Mouse (Mus musculus): ENCODE data around the gene Tmprss6.

Tmprss6 gene

DNA sequence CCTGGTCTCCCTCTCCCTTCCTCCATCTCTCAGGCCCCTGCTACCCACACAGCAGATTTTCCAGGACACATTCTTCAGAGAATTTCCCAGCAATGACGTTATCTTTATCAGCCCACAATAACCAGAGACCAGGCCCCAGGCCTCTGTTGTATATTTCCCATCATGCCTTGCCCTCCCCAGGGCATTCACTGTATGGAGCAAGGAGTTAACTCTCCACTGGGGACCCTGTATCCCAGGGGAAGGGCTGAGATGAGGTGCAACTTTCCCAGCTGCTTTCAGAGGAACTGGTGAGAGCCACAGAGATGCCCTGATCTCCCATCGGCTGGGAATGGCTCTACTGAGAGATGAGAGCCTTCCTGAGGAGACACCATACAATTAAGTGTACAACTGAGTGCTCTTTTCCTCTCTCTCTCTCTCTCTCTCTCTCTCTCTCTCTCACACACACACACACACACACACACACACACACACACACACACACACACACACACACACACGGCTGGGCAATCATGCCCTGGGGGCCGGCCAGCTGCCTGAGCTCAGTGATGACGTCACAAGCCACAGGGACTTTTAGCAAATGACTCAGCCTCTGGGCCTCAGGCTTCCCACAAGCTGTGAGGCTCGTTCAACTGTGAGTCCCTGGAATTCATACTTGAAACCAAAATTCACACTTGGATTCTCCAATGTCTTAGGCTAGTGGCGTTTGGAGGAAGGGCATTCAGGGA is 18.6 kb downstream of the Tmprss6 start:
- in situ Hi-C loops (cut with MboI; ENCODE audit: unreplicated experiment in 2 of 2), result loop anchor here (5.0 to 25.0 kb wide), 5 partner anchors 82 to 295 kb away; partner anchors contain the start of gene C1qtnf6 (in 2 of the 2)

DNA sequence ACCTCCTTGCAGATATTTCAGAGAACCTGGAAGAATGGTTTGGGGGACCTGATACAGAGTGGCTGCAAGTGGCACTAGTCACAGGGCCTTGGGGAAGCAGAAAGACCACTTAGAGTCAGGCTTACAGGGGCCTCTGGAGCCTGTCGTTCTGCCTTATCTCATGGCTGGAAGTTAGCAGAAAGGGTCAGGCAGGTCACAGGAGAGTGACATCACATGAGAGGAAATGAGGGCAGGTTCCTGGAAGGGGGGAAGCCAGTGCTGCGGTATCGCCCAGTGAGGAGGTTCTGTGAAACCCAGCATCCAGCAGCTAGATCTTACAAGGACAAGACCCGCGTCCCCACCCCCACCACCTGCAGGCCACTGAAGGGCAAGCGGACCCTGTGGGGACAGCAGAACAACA is 19.3 kb downstream of the Tmprss6 start:
- in situ Hi-C loops (cut with MboI; ENCODE audit: unreplicated experiment in 2 of 2), result loop anchor here (5.0 to 25.0 kb wide), 5 partner anchors 83 to 296 kb away; partner anchors contain the start of gene C1qtnf6 (in 2 of the 2)

DNA sequence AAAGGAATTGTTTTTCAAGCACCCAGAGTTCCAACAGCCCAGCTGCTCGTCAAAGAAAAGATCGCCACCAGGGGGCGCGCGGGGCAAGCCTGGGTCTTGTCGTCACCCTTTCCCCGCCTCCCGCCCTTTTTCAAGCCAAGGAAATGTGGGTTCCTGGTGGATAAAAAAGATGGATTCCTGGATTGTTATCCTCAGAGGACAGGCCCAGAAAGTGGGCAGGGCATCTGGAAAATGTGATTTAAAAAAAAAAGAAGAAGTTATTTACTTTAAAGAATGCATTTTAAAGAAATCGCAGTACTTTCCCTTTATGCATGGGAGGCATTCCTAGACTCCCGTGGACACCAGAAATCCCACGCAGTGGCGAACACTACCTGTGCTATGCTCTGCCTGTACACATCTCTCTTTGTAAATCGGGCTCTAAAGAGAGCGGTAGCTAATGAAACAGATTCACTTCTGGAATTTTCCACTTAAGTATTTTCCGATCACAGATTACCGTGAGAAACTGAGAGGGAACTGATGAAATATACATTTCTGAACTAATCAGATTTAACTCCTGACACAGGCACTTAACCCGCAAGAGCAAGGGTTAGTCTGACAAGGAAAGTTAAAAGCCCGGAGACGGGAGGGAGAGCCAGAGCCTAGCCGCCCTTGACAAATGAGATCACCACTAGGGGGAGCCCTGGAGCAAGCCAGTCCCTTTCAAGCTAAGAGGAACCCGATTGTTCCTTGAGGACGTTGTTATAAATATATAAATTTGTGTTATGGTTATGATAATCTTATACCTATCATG is 20.5 kb downstream of the Tmprss6 start:
- in situ Hi-C loops (cut with MboI; ENCODE audit: unreplicated experiment in 2 of 2), result loop anchor here (5.0 to 25.0 kb wide), 5 partner anchors 84 to 297 kb away; partner anchors contain the start of gene C1qtnf6 (in 2 of the 2)

DNA sequence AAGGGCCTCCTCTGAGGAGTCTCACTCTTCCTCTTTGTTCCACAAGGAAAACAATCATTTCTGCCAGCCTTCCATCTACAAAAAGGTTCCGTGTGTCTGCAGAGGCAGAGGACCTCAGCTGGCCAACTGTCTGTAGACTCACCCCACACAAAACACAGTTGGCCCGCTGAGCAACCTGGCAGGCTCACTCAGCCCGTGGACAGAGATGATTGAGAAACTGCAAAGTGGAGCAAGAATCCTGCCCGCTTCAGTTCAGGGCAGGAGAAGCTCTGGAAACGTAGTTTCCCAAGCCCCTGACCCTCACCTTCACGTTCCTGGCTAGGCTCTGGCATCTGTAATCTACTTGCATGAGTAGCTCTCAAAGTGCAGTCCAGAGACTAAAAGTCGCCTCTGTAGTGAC is 21.3 kb downstream of the Tmprss6 start:
- in situ Hi-C loops (cut with MboI; ENCODE audit: unreplicated experiment in 2 of 2), result loop anchor here (5.0 to 25.0 kb wide), 5 partner anchors 85 to 298 kb away; partner anchors contain the start of gene C1qtnf6 (in 2 of the 2)

DNA sequence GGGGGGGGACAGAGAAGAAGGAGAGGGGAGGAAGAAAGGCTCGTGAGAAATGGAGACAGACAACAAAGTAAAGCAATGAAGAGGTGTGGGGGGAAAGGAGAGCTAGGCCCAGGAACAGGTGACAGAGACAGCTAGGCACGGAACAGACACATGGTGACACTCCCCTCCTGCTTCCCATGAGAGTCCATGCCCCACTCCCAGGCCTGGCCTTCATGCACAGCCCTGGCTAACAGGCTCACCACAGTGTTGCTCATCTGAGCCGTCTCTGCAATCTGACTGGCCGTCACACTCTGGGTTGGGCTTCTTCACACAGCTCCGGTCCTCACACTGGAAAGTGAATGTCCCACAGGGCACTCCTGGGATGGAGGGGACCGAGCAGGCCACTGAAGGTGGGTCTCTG is 24.6 kb downstream of the Tmprss6 start:
- in situ Hi-C loops (cut with MboI; ENCODE audit: unreplicated experiment in 2 of 2), result loop anchor here (10.0 to 25.0 kb wide), 2 partner anchors 293 to 301 kb away; no protein-coding TSS in a partner anchor

DNA sequence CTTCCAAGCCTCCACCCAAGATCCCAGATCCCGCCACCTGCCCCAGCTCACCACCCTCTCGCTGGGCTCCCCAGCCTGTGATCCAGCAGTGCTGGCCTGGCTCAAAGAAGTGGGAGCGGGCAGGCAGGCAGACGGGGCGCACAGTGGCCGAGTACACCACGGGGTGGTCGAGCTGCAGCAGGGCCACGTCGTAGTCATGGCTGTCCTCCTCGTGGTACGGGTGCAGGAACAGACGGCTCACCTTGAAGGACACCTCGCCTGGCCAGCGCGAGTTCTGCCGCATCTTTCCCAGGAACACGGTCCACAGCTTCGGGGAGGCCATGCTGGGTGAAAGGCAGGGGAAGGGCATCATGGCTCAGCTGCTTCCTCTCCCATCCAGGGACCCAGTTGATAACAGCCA is 26.2 kb downstream of the Tmprss6 start:
- in situ Hi-C loops (cut with MboI; ENCODE audit: unreplicated experiment in 2 of 2), result loop anchor here (10.0 to 25.0 kb wide), 2 partner anchors 295 to 303 kb away; no protein-coding TSS in a partner anchor

DNA sequence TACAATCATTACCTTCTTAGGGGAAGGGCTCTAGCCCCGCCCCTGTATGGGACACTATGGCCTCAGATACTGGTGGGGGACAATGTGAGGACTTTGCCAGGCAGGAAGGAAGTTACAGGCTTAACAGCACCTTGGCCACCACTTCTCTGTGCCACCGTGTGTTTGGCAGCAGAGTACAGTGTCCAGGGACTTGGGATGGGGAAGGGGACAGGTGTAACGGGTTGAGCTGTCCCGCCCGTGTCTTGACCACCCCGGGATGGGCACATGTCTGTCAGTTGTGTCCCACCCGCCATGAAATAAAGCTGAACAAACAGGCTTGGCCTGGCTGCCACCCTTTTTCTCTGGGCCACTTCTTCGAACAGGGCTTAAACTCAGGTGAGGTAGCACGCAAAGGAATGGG is 29.5 kb downstream of the Tmprss6 start:
- in situ Hi-C loops (cut with MboI; ENCODE audit: unreplicated experiment in 2 of 2), result loop anchor here (10.0 to 25.0 kb wide), 2 partner anchors 254 to 298 kb away; no protein-coding TSS in a partner anchor

DNA sequence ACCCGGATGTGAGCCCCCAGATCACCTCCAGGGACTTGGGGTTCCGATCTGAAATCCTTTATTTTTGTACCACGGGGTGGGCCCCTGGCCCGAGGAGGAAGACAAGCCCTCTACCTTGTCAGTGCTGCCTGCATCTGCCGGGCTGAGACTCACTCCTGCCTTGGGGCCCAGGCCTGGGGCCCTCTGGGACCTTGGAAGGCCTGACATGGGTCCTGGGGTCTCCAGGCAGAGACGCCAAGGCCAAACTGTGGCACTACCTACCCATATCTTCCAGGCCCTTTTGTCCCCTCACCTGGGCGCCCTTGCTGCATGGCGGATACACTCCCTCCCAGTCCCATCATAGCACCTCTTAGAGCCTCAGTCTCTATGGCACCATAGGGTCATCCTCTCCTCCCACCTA is 29.9 kb downstream of the Tmprss6 start:
- in situ Hi-C loops (cut with MboI; ENCODE audit: unreplicated experiment in 2 of 2), result loop anchor here (10.0 to 25.0 kb wide), 2 partner anchors 254 to 299 kb away; no protein-coding TSS in a partner anchor

DNA sequence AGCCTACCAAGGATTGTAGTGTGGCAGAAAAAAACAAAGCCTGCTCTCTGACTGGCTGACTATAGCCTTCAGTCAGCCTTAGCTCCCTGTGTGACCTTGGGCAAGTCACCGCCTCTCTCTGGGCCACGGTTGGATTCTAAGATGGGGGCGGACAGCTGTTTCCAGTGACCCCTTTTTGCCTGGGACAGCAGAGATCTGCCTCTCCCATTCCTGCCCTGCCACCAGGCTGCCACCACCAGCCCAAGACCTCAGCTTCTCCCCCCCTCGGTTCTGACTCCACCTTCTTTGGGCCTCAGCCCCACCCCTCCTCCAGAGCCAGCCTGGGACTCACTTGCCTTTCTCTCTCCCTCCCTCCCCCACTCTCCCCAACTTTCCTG is 30.4 kb downstream of the Tmprss6 start:
- in situ Hi-C loops (cut with MboI; ENCODE audit: unreplicated experiment in 2 of 2), result loop anchor here (10.0 to 25.0 kb wide), 2 partner anchors 253 to 299 kb away; no protein-coding TSS in a partner anchor

DNA sequence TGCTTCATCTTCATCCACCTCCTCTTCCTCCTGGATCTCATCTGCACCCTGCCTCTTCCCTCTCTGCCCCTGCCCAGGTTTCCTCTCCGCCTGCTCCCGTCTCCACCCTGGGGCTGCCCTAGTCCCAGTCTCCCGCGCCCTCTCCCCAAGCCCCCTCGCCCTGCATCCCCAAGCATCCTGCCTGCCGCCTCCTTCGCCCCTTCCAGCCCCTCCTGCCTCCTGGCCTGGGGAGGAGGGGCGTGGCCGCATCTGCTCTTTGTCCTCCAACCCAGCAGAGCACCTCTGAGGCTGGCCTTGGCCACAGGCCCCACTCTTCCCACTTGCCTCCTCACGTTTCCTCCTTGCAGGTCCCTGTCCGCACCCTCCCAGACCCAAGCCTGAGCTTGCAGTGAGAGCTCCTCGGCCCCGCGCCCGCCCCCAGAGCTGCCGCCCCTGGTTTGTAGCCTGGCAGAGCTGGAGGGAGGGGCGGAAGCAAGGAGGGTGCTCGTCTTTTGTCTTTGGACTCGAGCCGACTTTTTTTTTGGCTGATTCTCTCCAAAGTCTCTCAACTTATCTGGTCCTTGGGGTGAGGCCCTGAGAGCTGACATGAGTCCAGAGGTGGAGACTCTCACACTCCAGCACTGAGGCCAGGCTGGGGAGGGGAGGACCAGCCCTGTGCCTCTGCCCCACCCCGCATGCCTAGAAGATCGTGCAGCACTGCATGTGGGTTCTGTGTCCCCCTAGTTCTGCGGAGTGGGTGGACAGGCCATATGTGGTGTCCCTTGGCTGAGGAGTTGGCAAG is 31.0 kb downstream of the Tmprss6 start:
- in situ Hi-C loops (cut with MboI; ENCODE audit: unreplicated experiment in 2 of 2), result loop anchor here (10.0 to 25.0 kb wide), 2 partner anchors 253 to 300 kb away; no protein-coding TSS in a partner anchor

DNA sequence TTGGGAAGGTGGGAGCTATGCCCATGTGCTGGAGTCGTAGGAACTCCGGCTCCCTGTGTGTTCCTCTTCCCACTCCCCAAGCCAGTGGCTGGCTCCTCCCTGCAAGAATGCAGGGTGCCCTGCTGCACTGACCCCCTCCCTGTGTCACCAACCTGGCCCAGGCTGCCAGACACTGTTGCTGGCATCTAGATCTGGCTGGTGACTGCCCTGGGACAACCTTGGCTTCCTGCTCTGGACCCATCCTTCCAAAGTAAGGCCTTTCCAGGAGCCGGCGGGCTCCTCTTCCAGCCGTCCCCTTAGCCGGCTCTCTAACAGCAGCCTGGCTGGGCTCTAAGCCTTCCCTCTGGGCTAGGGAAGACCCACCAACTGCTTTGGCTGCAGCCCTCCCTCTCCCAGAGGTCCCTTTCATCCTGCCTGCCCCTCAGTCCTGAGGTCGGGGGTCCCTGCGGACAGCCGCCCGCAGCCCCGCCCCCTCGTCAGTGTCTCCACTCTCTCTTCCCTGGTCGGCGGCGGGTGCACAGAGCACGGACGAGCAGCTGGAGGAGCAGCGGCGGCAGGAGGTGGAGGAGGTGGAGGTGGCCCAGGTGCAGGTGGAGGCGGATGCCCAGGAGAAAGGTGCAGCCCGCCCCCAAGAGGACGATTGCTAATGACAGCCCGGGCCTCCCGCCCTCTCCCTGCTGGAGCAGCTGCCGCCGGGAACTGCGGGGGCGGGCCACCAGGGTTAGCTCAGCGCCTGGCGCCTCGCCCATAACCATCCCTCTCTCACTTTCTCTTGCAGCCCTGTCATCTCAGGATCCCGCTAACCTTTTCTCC is 31.8 kb downstream of the Tmprss6 start:
- in situ Hi-C loops (cut with MboI; ENCODE audit: unreplicated experiment in 2 of 2), result loop anchor here (10.0 to 25.0 kb wide), 2 partner anchors 252 to 301 kb away; no protein-coding TSS in a partner anchor

DNA sequence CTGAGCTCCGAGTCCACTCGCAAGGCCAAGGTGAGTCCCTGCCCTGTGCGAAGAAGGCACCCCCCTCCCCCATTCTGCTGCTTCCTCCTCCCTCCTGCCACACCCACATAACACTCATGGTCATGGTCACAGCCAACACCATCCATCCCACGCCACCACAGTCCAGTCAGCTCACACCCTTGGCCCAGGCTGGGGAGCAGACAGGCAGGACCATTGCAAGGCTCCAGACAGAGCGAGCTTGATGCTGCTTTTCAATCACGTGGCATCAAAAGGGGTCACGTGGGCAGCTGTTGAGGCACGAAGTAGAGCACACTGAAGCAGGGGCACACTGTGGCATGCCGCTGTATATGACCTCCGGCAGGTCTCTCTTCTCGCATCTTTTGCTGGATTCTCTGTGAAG is 32.8 kb downstream of the Tmprss6 start:
- in situ Hi-C loops (cut with MboI; ENCODE audit: unreplicated experiment in 2 of 2), result loop anchor here (10.0 to 25.0 kb wide), 2 partner anchors 251 to 302 kb away; no protein-coding TSS in a partner anchor

DNA sequence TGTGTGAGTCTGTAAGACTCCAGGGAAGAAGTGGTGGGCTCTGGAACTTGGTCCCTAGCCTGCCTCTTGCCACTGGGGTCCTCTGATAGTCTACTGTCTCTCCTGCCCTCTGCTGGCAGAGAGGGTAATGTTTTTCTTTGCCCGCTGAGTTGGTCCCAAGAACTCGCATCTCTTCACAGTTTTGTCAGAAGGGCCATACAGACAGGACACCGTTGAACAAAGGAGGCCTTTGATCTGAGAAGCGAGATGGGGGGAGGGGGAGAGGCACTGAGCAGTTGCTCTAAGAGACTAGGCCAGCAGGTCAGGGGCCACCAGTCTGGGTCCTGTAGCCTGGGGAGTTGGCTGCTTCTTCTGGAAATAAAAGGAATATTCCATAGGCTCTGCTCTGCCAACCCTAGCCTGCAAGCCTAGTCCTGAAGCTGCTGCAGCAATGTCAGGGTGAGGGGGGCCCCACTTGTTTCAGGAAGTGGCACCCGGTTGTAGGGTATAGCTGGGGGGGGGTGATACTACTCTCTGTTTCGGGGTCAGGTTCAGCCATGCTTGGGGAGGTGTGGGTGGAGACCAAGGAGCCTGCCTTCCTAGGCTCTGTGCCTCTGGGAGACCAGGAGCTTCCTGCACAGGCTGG is 33.4 kb downstream of the Tmprss6 start:
- in situ Hi-C loops (cut with MboI; ENCODE audit: unreplicated experiment in 2 of 2), result loop anchor here (10.0 to 25.0 kb wide), 2 partner anchors 250 to 302 kb away; no protein-coding TSS in a partner anchor

DNA sequence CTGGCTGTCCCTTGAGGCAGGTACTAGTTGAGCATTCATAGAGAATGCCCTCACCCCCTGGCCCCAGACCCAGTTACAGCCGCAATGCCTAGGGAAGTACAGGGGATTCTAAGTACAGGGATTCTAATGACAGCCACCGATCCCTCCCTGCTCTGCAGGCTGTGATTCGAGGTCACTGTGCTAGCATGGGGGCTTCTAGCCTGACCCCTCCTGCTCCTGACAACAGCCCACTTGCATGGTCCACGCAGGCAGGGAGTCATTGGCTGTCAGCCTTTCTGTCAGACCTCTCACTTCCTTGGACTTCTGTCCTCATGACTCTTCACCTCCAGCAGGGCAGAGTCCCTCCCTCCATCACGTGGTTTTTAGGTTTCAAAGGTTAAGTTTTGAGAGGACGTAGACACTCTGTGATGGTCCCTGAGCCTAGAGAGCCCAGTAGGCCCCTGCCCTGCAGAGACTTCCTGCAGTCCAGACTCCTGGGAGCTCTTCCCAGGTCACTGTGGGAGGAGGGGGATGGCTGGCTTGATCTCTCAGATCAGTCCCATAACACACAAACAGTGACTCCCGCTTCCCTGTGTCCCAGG is 36.8 kb downstream of the Tmprss6 start:
- in situ Hi-C loops (cut with MboI; ENCODE audit: unreplicated experiment in 2 of 2), result loop anchor here (10.0 to 25.0 kb wide), 2 partner anchors 247 to 306 kb away; no protein-coding TSS in a partner anchor

DNA sequence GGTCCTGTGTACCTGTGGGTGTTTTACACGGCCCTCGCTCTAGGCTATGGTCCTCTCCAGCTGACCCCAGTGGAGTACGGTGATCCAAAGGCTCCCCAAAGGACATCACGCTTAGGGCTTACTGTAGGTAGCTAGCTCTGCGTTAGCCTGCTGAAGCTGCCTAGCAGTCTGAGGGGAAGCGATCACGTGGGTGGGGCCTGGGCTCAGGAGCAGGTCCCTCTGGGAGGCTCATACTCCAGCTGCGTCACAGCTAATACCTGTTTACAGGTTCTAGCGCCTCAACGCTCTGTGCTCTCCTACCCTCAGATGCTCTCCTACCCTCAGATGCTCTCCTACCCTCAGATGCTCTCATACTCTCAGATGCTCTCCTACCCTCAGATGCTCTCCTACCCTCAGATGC is 37.6 kb downstream of the Tmprss6 start:
- in situ Hi-C loops (cut with MboI; ENCODE audit: unreplicated experiment in 2 of 2), result loop anchor here (10.0 to 25.0 kb wide), 2 partner anchors 246 to 306 kb away; no protein-coding TSS in a partner anchor

DNA sequence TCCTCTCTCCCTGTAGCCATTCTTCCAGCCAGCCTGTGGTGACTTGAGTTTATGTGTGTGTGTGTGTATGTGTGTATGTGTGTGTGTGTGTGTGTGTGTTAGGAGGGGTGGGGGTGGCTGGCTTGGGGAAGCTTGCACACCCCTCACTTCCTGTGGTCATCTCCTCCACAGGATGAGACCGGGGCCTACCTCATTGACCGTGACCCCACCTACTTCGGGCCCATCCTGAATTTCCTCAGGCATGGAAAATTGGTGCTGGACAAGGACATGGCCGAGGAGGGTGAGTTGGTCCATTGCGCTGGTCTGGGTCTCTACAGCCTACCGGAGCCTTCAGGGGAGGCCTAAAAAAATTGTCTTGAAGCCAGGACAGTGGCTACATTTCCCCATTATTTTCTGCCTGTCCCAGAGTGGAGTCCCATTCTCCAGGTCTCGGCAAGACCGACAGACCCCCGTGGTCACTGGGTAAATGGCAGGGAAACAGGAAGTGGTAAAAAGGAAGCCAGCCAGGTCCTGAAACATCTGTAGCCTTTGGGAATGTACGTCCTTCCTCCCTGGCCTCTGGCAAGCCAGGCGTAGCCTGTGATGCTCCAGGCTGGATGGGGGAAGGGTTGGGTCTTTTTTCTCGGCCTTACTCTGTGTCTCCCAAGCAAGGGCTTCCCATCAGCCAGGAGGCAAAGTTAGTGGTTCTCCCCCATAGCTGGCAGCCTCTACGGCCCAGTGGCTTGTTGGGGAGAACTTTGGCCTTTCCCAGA is 38.4 kb downstream of the Tmprss6 start:
- in situ Hi-C loops (cut with MboI; ENCODE audit: unreplicated experiment in 2 of 2), result loop anchor here (10.0 to 25.0 kb wide), 2 partner anchors 245 to 307 kb away; no protein-coding TSS in a partner anchor

DNA sequence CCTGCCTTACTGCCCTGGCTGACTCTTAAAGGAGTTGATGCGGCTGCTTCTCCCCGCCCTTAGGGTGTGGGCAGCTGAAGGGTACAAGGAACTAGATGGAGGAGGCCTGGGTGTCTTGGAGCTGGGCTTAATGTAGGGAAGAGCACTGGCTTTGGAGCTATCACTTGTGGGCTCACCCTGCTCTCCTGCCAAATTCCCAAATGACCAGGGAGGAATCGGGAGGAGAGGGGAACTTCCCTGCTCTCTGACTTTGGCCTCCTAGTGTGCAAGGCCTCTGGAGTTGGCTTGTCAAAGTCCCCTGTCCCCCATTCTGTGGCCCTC is 39.3 kb downstream of the Tmprss6 start:
- in situ Hi-C loops (cut with MboI; ENCODE audit: unreplicated experiment in 2 of 2), result loop anchor here in 1 of 2 experiments (25.0 kb wide), 1 partner anchor 308 kb away; no protein-coding TSS in a partner anchor

Measured in v-Abl transformed pro-B cells (cell line).